Mouse (Mus musculus): ENCODE measurements around the gene N4bp3. TPM values are rescaled to one million over a fixed set of nuclear protein-coding genes. Genes with fewer than 3 reads are reported as not detected.

The N4bp3 gene
- total and polyA plus RNA-seq, 3 experiments = 19.1 to 22.1 (median 21.2) TPM

GRCm38 (mm10) chr11:51656798-51657521 is 6.3 kb upstream of the N4bp3 start:
- H3K27me3 ChIP-seq (replicated peaks) = no peaks in the 10 kb centered on the region
- H3K4me1 ChIP-seq (ENCODE audit: control insufficient read depth in 1 of 2, insufficient read depth in 2 of 2) = peaks cover 0 to 13% of the 10 kb centered on the region in 2 experiments; a peak in 2 of 4 replicates
- H3K9me3 ChIP-seq (replicated peaks; ENCODE audit: low read length) = peaks cover 6% of the 10 kb centered on the region
- DNase-seq (ENCODE audit: extremely low read depth) = no peak
- dilution Hi-C loops (cut with MboI; ENCODE audit: extremely low pct_ligation_motif_present, extremely low pct_unique_long_range_greater_than_20kb, low sequenced_read_pairs) = no loop called here
- no peak overlapping the region for H3K4me3 ChIP-seq (replicated peaks in 1 of 3; ENCODE audit: low read depth in 2 of 3, low read length in 2 of 3, poor library complexity in 1 of 3)
- no peak overlapping the region for H3K4me2 ChIP-seq (ENCODE audit: insufficient read depth, low read depth, poor library complexity, severe bottlenecking)
- H3K36me3 ChIP-seq (replicated peaks in 1 of 2; ENCODE audit: control insufficient read depth in 1 of 2, insufficient read depth in 1 of 2, low read length in 1 of 2) = peaks cover 5 to 21% of the 10 kb centered on the region in 2 experiments
- TF ChIP-seq CHD1 (IDR thresholded peaks at IDR 0.05; ENCODE audit: low read depth, low read length) (no peak), RCOR1 (conservative IDR thresholded peaks at IDR 0.05; ENCODE audit: low read depth, low read length) (no peak), ZKSCAN1 (IDR thresholded peaks at IDR 0.05; ENCODE audit: borderline replicate concordance, low read depth, low read length) (no peak), USF2 (conservative IDR thresholded peaks at IDR 0.05; ENCODE audit: low read depth, low read length) (no peak), MAZ (IDR thresholded peaks at IDR 0.05; ENCODE audit: low read depth, low read length) (no peak), ZC3H11A (IDR thresholded peaks at IDR 0.05; ENCODE audit: low read depth, low read length) (no peak), NELFE (IDR thresholded peaks at IDR 0.05; ENCODE audit: low read depth, low read length) (no peak), NRF1 (IDR thresholded peaks at IDR 0.05; ENCODE audit: low read depth, low read length) (no peak), TBP (conservative IDR thresholded peaks at IDR 0.05; ENCODE audit: low read depth, low read length) (no peak), EP300 (IDR thresholded peaks at IDR 0.05; ENCODE audit: low read length) (no peak), ETS1 (conservative IDR thresholded peaks at IDR 0.05; ENCODE audit: low read depth, low read length) (no peak), PAX5 (IDR thresholded peaks at IDR 0.05; ENCODE audit: low read length) (no peak), CTCF (conservative IDR thresholded peaks at IDR 0.05 in 1 of 2, IDR thresholded peaks at IDR 0.05 in 1 of 2; ENCODE audit: low read depth in 2 of 2, low read length in 2 of 2) (no peak)
- in situ Hi-C loops (cut with MboI; ENCODE audit: low pct_ligation_motif_present, low pct_unique_long_range_greater_than_20kb, low sequenced_read_pairs) = no loop called here
- no peak overlapping the region for H3K9ac ChIP-seq (ENCODE audit: insufficient read depth, low read depth)
- no peaks in the 10 kb centered on the region for H3K79me2 ChIP-seq (replicated peaks; ENCODE audit: control insufficient read depth, extremely low read depth, insufficient read depth, poor library complexity, severe bottlenecking)
- H3K27ac ChIP-seq (ENCODE audit: insufficient read depth, low read depth) = no peak overlapping the region

GRCm38 (mm10) chr11:51654891-51655290 is 4.2 kb upstream of the N4bp3 start:
- no peak overlapping the region for H3K4me3 ChIP-seq (replicated peaks in 1 of 3; ENCODE audit: low read depth in 2 of 3, low read length in 2 of 3, poor library complexity in 1 of 3)
- H3K4me2 ChIP-seq (ENCODE audit: insufficient read depth, low read depth, poor library complexity, severe bottlenecking) = no peak overlapping the region
- H3K4me1 ChIP-seq (ENCODE audit: control insufficient read depth in 1 of 2, insufficient read depth in 2 of 2) = peaks cover 0 to 17% of the 10 kb centered on the region in 2 experiments; a peak in 2 of 4 replicates
- H3K79me2 ChIP-seq (replicated peaks; ENCODE audit: control insufficient read depth, extremely low read depth, insufficient read depth, poor library complexity, severe bottlenecking) = no peaks in the 10 kb centered on the region
- H3K27me3 ChIP-seq (replicated peaks) = no peaks in the 10 kb centered on the region
- dilution Hi-C loops (cut with MboI; ENCODE audit: extremely low pct_ligation_motif_present, extremely low pct_unique_long_range_greater_than_20kb, low sequenced_read_pairs) (no loop called here), in situ Hi-C loops (cut with MboI; ENCODE audit: low pct_ligation_motif_present, low pct_unique_long_range_greater_than_20kb, low sequenced_read_pairs) (no loop called here)
- TF ChIP-seq JUND (conservative IDR thresholded peaks at IDR 0.05; ENCODE audit: low read depth, low read length) = no peak
- TF ChIP-seq RAD21 (IDR thresholded peaks at IDR 0.05; ENCODE audit: low read depth, low read length) = no peak
- TF ChIP-seq HCFC1 (IDR thresholded peaks at IDR 0.05; ENCODE audit: low read depth, low read length) = no peak
- H3K27ac ChIP-seq (ENCODE audit: insufficient read depth, low read depth) = no peak overlapping the region
- H3K9me3 ChIP-seq (replicated peaks; ENCODE audit: low read length) = peaks cover 8% of the 10 kb centered on the region
- peaks cover 5 to 21% of the 10 kb centered on the region in 2 experiments for H3K36me3 ChIP-seq (replicated peaks in 1 of 2; ENCODE audit: control insufficient read depth in 1 of 2, insufficient read depth in 1 of 2, low read length in 1 of 2)
- no peak for DNase-seq (ENCODE audit: extremely low read depth)
- H3K9ac ChIP-seq (ENCODE audit: insufficient read depth, low read depth) = no peak overlapping the region
